Mouse (Mus musculus): ENCODE results near the gene Imp4. TPM values are rescaled to one million over a fixed set of nuclear protein-coding genes. Genes with fewer than 3 reads are reported as not detected.

Imp4 gene
- polyA plus RNA-seq, 2 experiments = 44.1 to 79.9 TPM

DNA sequence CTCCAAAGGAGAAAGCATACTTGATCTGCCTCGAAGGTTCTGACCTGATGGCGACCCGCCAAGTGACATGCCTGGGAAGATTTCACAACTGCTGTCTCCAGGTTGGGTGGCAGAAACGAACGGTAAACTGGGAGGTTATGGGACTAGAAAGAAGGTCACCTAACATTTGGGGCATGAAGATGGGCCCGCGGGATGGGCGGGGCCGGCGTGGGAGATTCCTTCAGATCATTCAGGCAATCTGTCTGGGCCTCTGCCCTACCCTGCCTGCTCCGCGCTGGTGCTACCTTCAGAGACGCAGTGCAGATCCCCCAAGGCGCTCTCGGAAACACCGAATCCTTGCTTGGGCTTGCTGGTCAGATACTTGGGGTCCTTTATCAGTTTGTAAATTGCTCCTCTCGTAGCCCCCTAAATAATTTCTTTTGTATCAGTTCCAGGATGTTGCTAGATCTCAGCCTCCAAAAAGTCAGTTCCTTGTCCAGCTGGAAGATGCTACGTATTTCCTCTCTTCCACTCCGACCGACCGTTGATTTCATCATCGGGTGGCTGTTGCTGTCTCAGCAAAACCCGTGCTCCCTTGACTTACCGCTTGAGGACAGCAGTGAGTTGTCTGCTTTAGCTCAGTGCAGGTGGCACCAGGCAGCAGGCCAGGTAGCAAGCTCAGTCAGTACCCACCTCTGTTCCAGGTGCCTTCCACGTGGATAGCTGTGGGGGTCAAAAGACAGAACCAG is 46.0 kb downstream of the Imp4 start:
- peak overlapping the region; percentile 18 for H3K4me3 ChIP-seq (replicated peaks; ENCODE audit: low read length)
- H3K4me1 ChIP-seq (ENCODE audit: control insufficient read depth, insufficient read depth, low read length) = no peaks in the 10 kb centered on the region; the same call in 1 of the 2 replicates
- 10% methylated on average over 25 of the region's 25 CpGs for whole genome bisulfite sequencing
- no peak for TF ChIP-seq POLR2A (IDR thresholded peaks at IDR 0.05; ENCODE audit: borderline replicate concordance, extremely low read depth, insufficient read depth, insufficient read length)
- H3K9me3 ChIP-seq (ENCODE audit: control insufficient read depth, low read length) = no peaks in the 10 kb centered on the region
- H3K27me3 ChIP-seq (ENCODE audit: control insufficient read depth, insufficient read depth, low read length) = no peaks in the 10 kb centered on the region
- DNase-seq (ENCODE audit: low spot score) (peak; percentile 51), ATAC-seq (ENCODE audit: low FRiP score, low read depth) (no peak)
- peak overlapping the region; percentile 12; the same call in 1 of the 2 replicates for H3K9ac ChIP-seq (ENCODE audit: low read depth, low read length, severe bottlenecking)
- no peaks in the 10 kb centered on the region for H3K36me3 ChIP-seq (ENCODE audit: control insufficient read depth, insufficient read depth, low read length)
- H3K27ac ChIP-seq (replicated peaks; ENCODE audit: low read depth, low read length) = no peak overlapping the region
- H3K4me2 ChIP-seq (replicated peaks; ENCODE audit: low read depth, low read length, severe bottlenecking) = peak overlapping the region; percentile 47

DNA sequence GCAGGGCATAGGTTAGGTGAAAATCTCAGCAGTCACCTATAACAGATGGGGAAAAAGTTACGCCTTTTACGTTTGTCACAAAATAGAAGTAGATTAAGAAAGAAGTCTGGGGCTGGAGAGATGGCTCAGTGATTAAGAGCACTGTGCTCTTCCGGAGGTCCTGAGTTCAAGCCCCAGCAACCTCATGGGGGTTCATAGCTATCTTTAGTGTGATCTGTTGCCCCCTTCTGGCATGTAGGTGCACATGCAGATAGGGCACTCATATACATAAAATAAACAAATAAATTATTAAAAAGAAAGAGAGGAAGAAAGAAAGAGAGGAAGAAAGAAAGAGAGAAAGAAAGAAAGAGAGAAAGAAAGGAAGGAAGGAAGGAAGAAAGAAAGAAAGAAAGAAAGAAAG is 47.7 kb downstream of the Imp4 start:
- ATAC-seq (ENCODE audit: low FRiP score, low read depth) = no peak
- 81% methylated on average over 3 of the region's 3 CpGs for WGBS
- Histone ChIP-seq H3K27ac (replicated peaks; ENCODE audit: low read depth, low read length) (no peak overlapping the region), H3K9me3 (ENCODE audit: control insufficient read depth, low read length) (no peaks in the 10 kb centered on the region), H3K36me3 (ENCODE audit: control insufficient read depth, insufficient read depth, low read length) (no peaks in the 10 kb centered on the region), H3K4me1 (ENCODE audit: control insufficient read depth, insufficient read depth, low read length) (no peaks in the 10 kb centered on the region; the same call in 1 of the 2 replicates), H3K27me3 (ENCODE audit: control insufficient read depth, insufficient read depth, low read length) (no peaks in the 10 kb centered on the region), H3K4me3 (replicated peaks; ENCODE audit: low read length) (no peak overlapping the region), H3K9ac (ENCODE audit: low read depth, low read length, severe bottlenecking) (no peak overlapping the region), H3K4me2 (replicated peaks; ENCODE audit: low read depth, low read length, severe bottlenecking) (no peak overlapping the region)
- no peak for DNase-seq (ENCODE audit: low spot score)
- TF ChIP-seq POLR2A (IDR thresholded peaks at IDR 0.05; ENCODE audit: borderline replicate concordance, extremely low read depth, insufficient read depth, insufficient read length) = no peak

DNA sequence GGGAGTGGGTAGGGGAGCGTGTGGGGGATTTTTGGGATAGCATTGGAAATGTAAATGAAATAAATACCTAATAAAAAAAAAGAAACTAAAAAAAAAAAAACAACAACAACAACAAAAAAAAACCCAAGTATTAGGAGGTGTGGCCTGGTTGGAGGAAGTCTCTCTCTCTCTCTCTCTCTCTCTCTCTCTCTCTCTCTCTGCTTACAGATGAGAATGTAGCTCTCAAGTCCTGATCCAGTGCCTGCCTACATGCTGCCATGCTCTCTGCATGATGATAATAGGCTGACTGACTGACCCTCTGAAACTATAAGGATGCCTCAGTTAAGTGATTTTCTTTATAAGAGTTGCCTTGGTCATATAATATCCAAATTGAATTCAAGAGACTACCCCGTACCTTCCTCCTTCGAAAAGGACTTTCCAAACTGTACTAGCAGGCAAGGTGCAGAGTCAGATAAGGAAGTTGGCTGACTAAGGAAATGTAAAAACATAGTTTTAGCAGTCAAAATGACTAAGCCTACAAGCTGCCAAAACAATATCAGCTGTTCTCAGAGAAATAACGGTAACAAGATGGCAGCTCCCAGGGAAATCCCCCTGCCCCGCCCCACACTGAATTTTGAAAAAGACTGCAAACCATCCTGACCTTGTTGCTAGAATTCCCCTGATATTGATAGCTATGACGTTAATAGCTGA is 50.3 kb downstream of the Imp4 start:
- Histone ChIP-seq H3K4me2 (replicated peaks; ENCODE audit: low read depth, low read length, severe bottlenecking) (no peak overlapping the region), H3K36me3 (ENCODE audit: control insufficient read depth, insufficient read depth, low read length) (no peaks in the 10 kb centered on the region), H3K27ac (replicated peaks; ENCODE audit: low read depth, low read length) (no peak overlapping the region), H3K9ac (ENCODE audit: low read depth, low read length, severe bottlenecking) (no peak overlapping the region), H3K27me3 (ENCODE audit: control insufficient read depth, insufficient read depth, low read length) (no peaks in the 10 kb centered on the region), H3K4me1 (ENCODE audit: control insufficient read depth, insufficient read depth, low read length) (no peaks in the 10 kb centered on the region; the same call in 1 of the 2 replicates), H3K4me3 (replicated peaks; ENCODE audit: low read length) (no peak overlapping the region), H3K9me3 (ENCODE audit: control insufficient read depth, low read length) (no peaks in the 10 kb centered on the region)
- TF ChIP-seq POLR2A (IDR thresholded peaks at IDR 0.05; ENCODE audit: borderline replicate concordance, extremely low read depth, insufficient read depth, insufficient read length) = no peak
- ATAC-seq (ENCODE audit: low FRiP score, low read depth) = no peak
- 87% methylated on average over 6 of the region's 6 CpGs for WGBS
- DNase-seq (ENCODE audit: low spot score) = no peak

DNA sequence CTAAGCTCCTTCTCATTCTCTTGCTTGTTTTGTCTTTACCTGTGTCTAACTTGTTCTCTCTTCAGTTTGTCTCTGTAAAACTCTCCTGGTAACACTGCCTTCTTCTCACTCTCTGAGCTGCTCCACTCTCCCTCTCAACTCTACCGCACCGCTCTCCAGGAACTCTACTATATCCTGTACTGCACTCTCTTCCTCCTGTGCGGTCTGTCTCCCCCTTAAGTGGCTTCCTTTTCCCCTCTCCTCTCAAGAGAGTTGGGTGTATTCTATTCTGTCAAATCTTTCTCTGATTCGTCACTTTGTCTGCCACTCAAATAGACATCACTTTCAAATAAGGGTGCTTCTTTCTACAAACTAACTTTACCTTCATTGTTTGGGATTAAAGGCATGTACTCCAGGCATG is 51.8 kb downstream of the Imp4 start:
- H3K36me3 ChIP-seq (ENCODE audit: control insufficient read depth, insufficient read depth, low read length) = no peaks in the 10 kb centered on the region
- H3K4me1 ChIP-seq (ENCODE audit: control insufficient read depth, insufficient read depth, low read length) = no peaks in the 10 kb centered on the region
- H3K9me3 ChIP-seq (ENCODE audit: control insufficient read depth, low read length) = no peaks in the 10 kb centered on the region
- no peak overlapping the region for H3K9ac ChIP-seq (ENCODE audit: low read depth, low read length, severe bottlenecking)
- WGBS = 87% methylated on average over 4 of the region's 4 CpGs
- no peak for TF ChIP-seq POLR2A (IDR thresholded peaks at IDR 0.05; ENCODE audit: borderline replicate concordance, extremely low read depth, insufficient read depth, insufficient read length)
- H3K4me3 ChIP-seq (replicated peaks; ENCODE audit: low read length) = no peak overlapping the region
- no peaks in the 10 kb centered on the region for H3K27me3 ChIP-seq (ENCODE audit: control insufficient read depth, insufficient read depth, low read length)
- ATAC-seq (ENCODE audit: low FRiP score, low read depth) (no peak), DNase-seq (ENCODE audit: low spot score) (no peak)
- H3K27ac ChIP-seq (replicated peaks; ENCODE audit: low read depth, low read length) = no peak overlapping the region
- no peak overlapping the region for H3K4me2 ChIP-seq (replicated peaks; ENCODE audit: low read depth, low read length, severe bottlenecking)

Small RNA genes within 50 kb of the gene (microRNA-seq; reads per million reads assigned to microRNA genes)
- 2.3 reads per million, percentile 3 among the genes with 10 or more reads in this experiment for gene Mir5103

Other genes with a start within 250 kb of the Imp4 start
- gene Ccdc115, start 179 bp upstream of the Imp4 start, polyA plus RNA-seq (2012; rRNA removed) = 49.0 and 51.2 TPM in 2 replicates
- 51.6 and 53.4 TPM in 2 replicates for gene Ccdc115, start 179 bp upstream of the Imp4 start, polyA plus RNA-seq (2014; fragmentation: Nextera tagmentation; extraction: Ambion mirVana)
- 28.6 and 35.4 TPM in 2 replicates for gene Ptpn18, start 19.9 kb downstream of the Imp4 start, polyA plus RNA-seq (2012; rRNA removed)
- gene Ptpn18, start 19.9 kb downstream of the Imp4 start, polyA plus RNA-seq (2014; fragmentation: Nextera tagmentation; extraction: Ambion mirVana) = 20.6 and 21.7 TPM in 2 replicates
- not detected in 2 replicates for gene Prss39, start 58.6 kb downstream of the Imp4 start, polyA plus RNA-seq (2012; rRNA removed)
- gene Prss39, start 58.6 kb downstream of the Imp4 start, polyA plus RNA-seq (2014; fragmentation: Nextera tagmentation; extraction: Ambion mirVana) = not detected in 2 replicates
- 0.09 and 0.40 TPM in 2 replicates for gene Cfc1, start 95.8 kb downstream of the Imp4 start, polyA plus RNA-seq (2012; rRNA removed)
- gene Cfc1, start 95.8 kb downstream of the Imp4 start, polyA plus RNA-seq (2014; fragmentation: Nextera tagmentation; extraction: Ambion mirVana) = 0.77 and 1.0 TPM in 2 replicates
- gene Prss40, start 121.1 kb downstream of the Imp4 start, polyA plus RNA-seq (2012; rRNA removed) = not detected in 2 replicates
- gene Prss40, start 121.1 kb downstream of the Imp4 start, polyA plus RNA-seq (2014; fragmentation: Nextera tagmentation; extraction: Ambion mirVana) = 0.12 TPM in 1 of 2 replicates, not detected in the other
- gene Amer3, start 139.8 kb downstream of the Imp4 start, polyA plus RNA-seq (2012; rRNA removed) = 0.06 TPM in 1 of 2 replicates, not detected in the other
- not detected in 2 replicates for gene Amer3, start 139.8 kb downstream of the Imp4 start, polyA plus RNA-seq (2014; fragmentation: Nextera tagmentation; extraction: Ambion mirVana)

Measured in limb, embryonic 14.5 days (tissue).